Mouse (Mus musculus): ENCODE data around the gene Rnf157. TPM values are rescaled to one million over a fixed set of nuclear protein-coding genes. Genes with fewer than 3 reads are reported as not detected.
"Not testable (repeated sequence)": the region's sequence is repeated elsewhere in the genome, so short reads cannot be mapped to it uniquely, and the experiment has no call there.

Gene Rnf157
- polyA plus RNA-seq, 1 experiment from 2014 or later = 1.1 TPM

GRCm38 (mm10) chr11:116369051-116369450 is 43.8 kb downstream of the Rnf157 start:
- no peak for ATAC-seq (ENCODE audit: low read depth)
- 76% methylated on average over 14 of the region's 14 CpGs for WGBS (ENCODE audit: insufficient replicate concordance)
- H3K27me3 ChIP-seq = no peaks in the 10 kb centered on the region
- no peaks in the 10 kb centered on the region for H3K9me3 ChIP-seq (replicated peaks)
- H3K36me3 ChIP-seq = no peaks in the 10 kb centered on the region
- H3K4me1 ChIP-seq (replicated peaks) = peaks cover 46% of the 10 kb centered on the region
- H3K4me2 ChIP-seq = no peak overlapping the region
- H3K9ac ChIP-seq = no peak overlapping the region
- no peak overlapping the region for H3K4me3 ChIP-seq (replicated peaks)
- no peak for DNase-seq
- peak overlapping the region; percentile 47; the same call in 1 of the 2 replicates for H3K27ac ChIP-seq

- Histone ChIP-seq H3K4me2 (no peak overlapping the region), H3K9me3 (replicated peaks) (no peaks in the 10 kb centered on the region), H3K9ac (no peak overlapping the region), H3K36me3 (no peaks in the 10 kb centered on the region), H3K4me3 (replicated peaks) (no peak overlapping the region), H3K4me1 (replicated peaks) (peaks cover 52% of the 10 kb centered on the region), H3K27me3 (no peaks in the 10 kb centered on the region), H3K27ac (no peak overlapping the region)
- DNase-seq (peak; percentile 69), ATAC-seq (ENCODE audit: low read depth) (peak; percentile 54)
- 31% methylated on average over 9 of the region's 9 CpGs for WGBS (ENCODE audit: insufficient replicate concordance)
These were observed 44.7 kb downstream of the Rnf157 start for GRCm38 (mm10) chr11:116368116-116368515.

GRCm38 (mm10) chr11:116366647-116367046 is 46.2 kb downstream of the Rnf157 start:
- H3K27ac ChIP-seq = no peak overlapping the region
- no peak overlapping the region for H3K9ac ChIP-seq
- no peaks in the 10 kb centered on the region for H3K9me3 ChIP-seq (replicated peaks)
- H3K4me1 ChIP-seq (replicated peaks) = peaks cover 53% of the 10 kb centered on the region
- ATAC-seq (ENCODE audit: low read depth) = no peak
- 59% methylated on average over 1 of the region's 1 CpGs for WGBS (ENCODE audit: insufficient replicate concordance)
- no peaks in the 10 kb centered on the region for H3K27me3 ChIP-seq
- no peak overlapping the region for H3K4me2 ChIP-seq
- DNase-seq = no peak
- no peaks in the 10 kb centered on the region for H3K36me3 ChIP-seq
- no peak overlapping the region for H3K4me3 ChIP-seq (replicated peaks)

GRCm38 (mm10) chr11:116366124-116366523 is 46.7 kb downstream of the Rnf157 start:
- ATAC-seq (ENCODE audit: low read depth) = no peak
- no peak overlapping the region for H3K4me3 ChIP-seq (replicated peaks)
- no peak overlapping the region for H3K4me2 ChIP-seq
- DNase-seq = no peak
- H3K9me3 ChIP-seq (replicated peaks) = no peaks in the 10 kb centered on the region
- 36% methylated on average over 2 of the region's 2 CpGs for WGBS (ENCODE audit: insufficient replicate concordance)
- H3K9ac ChIP-seq = no peak overlapping the region
- no peaks in the 10 kb centered on the region for H3K36me3 ChIP-seq
- H3K4me1 ChIP-seq (replicated peaks) = peaks cover 48% of the 10 kb centered on the region
- no peak overlapping the region for H3K27ac ChIP-seq
- H3K27me3 ChIP-seq = no peaks in the 10 kb centered on the region

- Histone ChIP-seq H3K4me3 (replicated peaks) (no peak overlapping the region), H3K36me3 (no peaks in the 10 kb centered on the region), H3K9me3 (replicated peaks) (no peaks in the 10 kb centered on the region), H3K4me1 (replicated peaks) (peaks cover 45% of the 10 kb centered on the region), H3K9ac (no peak overlapping the region), H3K4me2 (no peak overlapping the region), H3K27me3 (no peaks in the 10 kb centered on the region), H3K27ac (no peak overlapping the region)
- ATAC-seq (ENCODE audit: low read depth) (no peak), DNase-seq (no peak)
- WGBS (ENCODE audit: insufficient replicate concordance) = 82% methylated on average over 13 of the region's 13 CpGs
These were observed 47.4 kb downstream of the Rnf157 start for GRCm38 (mm10) chr11:116365432-116365831.

- Histone ChIP-seq H3K9ac (no peak overlapping the region), H3K4me2 (no peak overlapping the region), H3K9me3 (replicated peaks) (no peaks in the 10 kb centered on the region), H3K4me1 (replicated peaks) (peaks cover 28% of the 10 kb centered on the region), H3K27me3 (no peaks in the 10 kb centered on the region), H3K36me3 (no peaks in the 10 kb centered on the region), H3K4me3 (replicated peaks) (no peak overlapping the region), H3K27ac (no peak overlapping the region)
- 59% methylated on average over 11 of the region's 11 CpGs for WGBS (ENCODE audit: insufficient replicate concordance)
- ATAC-seq (ENCODE audit: low read depth) = no peak
- DNase-seq = no peak
These were observed 50.8 kb downstream of the Rnf157 start for GRCm38 (mm10) chr11:116362015-116362414.

- not testable (repeated sequence) for H3K36me3 ChIP-seq; H3K9me3 ChIP-seq (replicated peaks)
- WGBS (ENCODE audit: insufficient replicate concordance) = 87% methylated on average over 5 of the region's 5 CpGs
These were observed 51.9 kb downstream of the Rnf157 start for GRCm38 (mm10) chr11:116360915-116361314.

GRCm38 (mm10) chr11:116359652-116360051 is 53.2 kb downstream of the Rnf157 start:
- Histone ChIP-seq H3K27ac (no peak overlapping the region), H3K4me3 (replicated peaks) (no peak overlapping the region)
- no peak for ATAC-seq (ENCODE audit: low read depth)

More at GRCm38 (mm10) chr11:116360915-116361314, 51.9 kb downstream of the Rnf157 start:
- not testable (repeated sequence) for H3K4me2 ChIP-seq; H3K4me3 ChIP-seq (replicated peaks); H3K27me3 ChIP-seq; H3K27ac ChIP-seq; ATAC-seq (ENCODE audit: low read depth); H3K9ac ChIP-seq; DNase-seq
- peaks cover 21% of the 10 kb centered on the region for H3K4me1 ChIP-seq (replicated peaks)

GRCm38 (mm10) chr11:116358926-116359637 is 53.8 kb downstream of the Rnf157 start:
- ATAC-seq (ENCODE audit: low read depth) (no peak), DNase-seq (no peak)
- Histone ChIP-seq H3K9ac (no peak overlapping the region), H3K36me3 (peaks cover 5% of the 10 kb centered on the region; the same call in 1 of the 2 replicates), H3K27me3 (no peaks in the 10 kb centered on the region), H3K4me1 (replicated peaks) (peaks cover 13% of the 10 kb centered on the region), H3K27ac (no peak overlapping the region), H3K4me3 (replicated peaks) (no peak overlapping the region), H3K4me2 (no peak overlapping the region), H3K9me3 (replicated peaks) (no peaks in the 10 kb centered on the region)
- 62% methylated on average over 15 of the region's 15 CpGs for WGBS (ENCODE audit: insufficient replicate concordance)

More at GRCm38 (mm10) chr11:116359652-116360051, 53.2 kb downstream of the Rnf157 start:
- no peaks in the 10 kb centered on the region for H3K9me3 ChIP-seq (replicated peaks)
- H3K9ac ChIP-seq = no peak overlapping the region
- 86% methylated on average over 12 of the region's 12 CpGs for WGBS (ENCODE audit: insufficient replicate concordance)
- no peaks in the 10 kb centered on the region for H3K27me3 ChIP-seq
- H3K36me3 ChIP-seq = peaks cover 5% of the 10 kb centered on the region; the same call in 1 of the 2 replicates
- no peak overlapping the region for H3K4me2 ChIP-seq
- peaks cover 16% of the 10 kb centered on the region for H3K4me1 ChIP-seq (replicated peaks)
- DNase-seq = no peak

GRCm38 (mm10) chr11:116354521-116354920 is 58.3 kb downstream of the Rnf157 start:
- peaks cover 5% of the 10 kb centered on the region; the same call in 1 of the 2 replicates for H3K36me3 ChIP-seq

GRCm38 (mm10) chr11:116353535-116353934 is 59.3 kb downstream of the Rnf157 start:
- H3K9ac ChIP-seq = no peak overlapping the region
- H3K4me2 ChIP-seq = no peak overlapping the region
- H3K36me3 ChIP-seq = peaks cover 5% of the 10 kb centered on the region; the same call in 1 of the 2 replicates
- WGBS (ENCODE audit: insufficient replicate concordance) = 68% methylated on average over 8 of the region's 8 CpGs
- H3K27me3 ChIP-seq = peaks cover 2% of the 10 kb centered on the region; the same call in 1 of the 2 replicates
- H3K4me3 ChIP-seq (replicated peaks) = no peak overlapping the region
- ATAC-seq (ENCODE audit: low read depth) (no peak), DNase-seq (no peak)
- H3K9me3 ChIP-seq (replicated peaks) = no peaks in the 10 kb centered on the region
- H3K4me1 ChIP-seq (replicated peaks) = no peaks in the 10 kb centered on the region; the same call in 1 of the 2 replicates
- no peak overlapping the region for H3K27ac ChIP-seq

More at GRCm38 (mm10) chr11:116354521-116354920, 58.3 kb downstream of the Rnf157 start:
- no peak for ATAC-seq (ENCODE audit: low read depth)
- Histone ChIP-seq H3K27ac (no peak overlapping the region), H3K4me3 (replicated peaks) (no peak overlapping the region), H3K9ac (no peak overlapping the region), H3K4me2 (no peak overlapping the region), H3K27me3 (no peaks in the 10 kb centered on the region), H3K9me3 (replicated peaks) (no peaks in the 10 kb centered on the region), H3K4me1 (replicated peaks) (no peaks in the 10 kb centered on the region; the same call in 1 of the 2 replicates)
- DNase-seq = no peak
- WGBS (ENCODE audit: insufficient replicate concordance) = 62% methylated on average over 17 of the region's 17 CpGs

Data from liver, embryonic 13.5 days (tissue).